Mouse (Mus musculus): Measurements from ENCODE around the gene Ciao2b.

Ciao2b gene

DNA sequence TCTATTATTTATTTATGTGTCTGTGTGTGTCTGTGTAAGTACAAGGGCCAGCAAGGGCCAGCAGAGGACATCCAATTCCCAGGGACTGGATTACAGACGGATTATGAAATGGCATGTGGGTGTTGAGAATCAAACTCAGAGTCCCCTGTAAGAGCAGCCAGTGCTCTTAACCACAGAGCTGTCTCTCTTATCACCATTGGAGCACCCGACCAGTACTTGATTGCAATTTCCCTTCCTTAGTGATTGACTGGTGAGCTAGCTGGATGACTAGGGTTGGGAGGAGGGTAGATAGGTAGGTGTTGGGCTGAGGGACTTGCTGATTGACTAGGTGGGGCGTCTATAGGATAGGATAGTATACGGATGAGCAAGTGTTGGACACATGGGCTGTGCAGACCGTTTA lies 21.0 kb downstream of the Ciao2b start:
- no peak for DNase-seq (ENCODE audit: low spot score in 2 of 2)

DNA sequence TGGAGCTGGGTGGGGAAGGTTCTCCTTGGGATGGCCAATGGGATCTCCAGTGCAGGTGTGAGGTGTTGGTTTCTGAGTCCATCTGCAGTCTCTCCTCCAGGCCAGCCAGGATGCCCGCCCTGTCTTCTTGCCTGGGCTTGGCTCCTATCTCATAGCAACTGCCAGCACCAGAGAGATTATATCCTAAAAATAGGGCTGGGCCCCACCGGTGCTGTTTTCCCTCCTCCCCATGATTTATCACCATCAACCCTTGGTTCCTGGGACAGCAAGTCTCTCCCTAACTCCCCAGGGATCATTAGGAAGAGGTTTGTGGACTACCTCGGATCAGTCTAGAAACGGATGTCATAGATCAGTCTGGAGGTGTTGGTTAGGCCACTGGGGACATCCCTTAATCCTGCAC lies 28.6 kb downstream of the Ciao2b start:
- DNase-seq (ENCODE audit: low spot score in 2 of 2) = no peak

DNA sequence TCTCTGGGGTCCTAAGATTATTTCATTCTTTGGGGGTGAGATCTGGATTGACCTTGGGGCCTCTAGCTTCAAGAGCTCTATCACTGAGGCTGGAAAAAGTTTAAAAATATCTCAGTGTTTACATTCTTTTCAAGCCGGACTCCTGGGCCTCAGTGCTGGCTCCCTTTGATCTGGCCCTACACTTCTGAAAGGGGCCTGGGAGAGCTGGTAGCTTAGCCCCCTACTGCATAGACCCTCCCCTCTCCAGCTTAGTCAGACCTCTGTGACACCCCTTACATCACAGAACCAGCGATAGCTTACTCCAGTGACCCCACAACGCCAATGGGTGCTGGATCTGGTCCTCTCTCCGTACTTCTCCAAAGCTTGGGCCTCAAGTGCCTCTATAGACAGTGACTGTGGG lies 30.2 kb downstream of the Ciao2b start:
- no peak for DNase-seq (ENCODE audit: low spot score in 2 of 2)

DNA sequence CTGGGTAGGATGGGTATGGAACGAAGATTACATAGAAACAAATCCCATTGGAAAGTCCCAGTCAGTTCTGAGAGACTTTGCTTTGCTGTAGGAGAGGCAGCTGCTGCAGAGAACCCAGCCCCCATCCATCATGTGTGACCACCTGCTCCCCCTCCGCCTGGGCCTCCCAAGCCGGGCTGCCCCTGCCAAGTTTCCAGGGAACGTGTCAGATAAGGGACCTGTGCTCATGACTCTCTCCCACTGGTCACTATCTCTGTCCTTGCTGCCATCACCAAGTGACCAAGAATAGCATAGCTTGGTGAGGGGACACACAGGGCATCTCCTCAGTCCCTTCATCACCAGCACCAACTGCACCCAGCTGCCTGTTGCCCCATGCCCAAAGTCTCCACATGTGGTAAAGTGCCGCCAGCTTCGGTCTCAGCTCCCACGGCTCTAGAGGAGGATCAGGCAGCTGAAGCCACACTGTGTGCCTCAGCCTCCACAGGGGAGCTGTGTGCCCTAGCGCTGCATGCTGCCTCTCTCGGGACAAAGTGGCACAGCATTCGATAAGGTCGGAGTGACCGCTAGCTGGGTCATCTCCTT lies 31.5 kb downstream of the Ciao2b start:
- no peak for DNase-seq (ENCODE audit: low spot score in 2 of 2)

DNA sequence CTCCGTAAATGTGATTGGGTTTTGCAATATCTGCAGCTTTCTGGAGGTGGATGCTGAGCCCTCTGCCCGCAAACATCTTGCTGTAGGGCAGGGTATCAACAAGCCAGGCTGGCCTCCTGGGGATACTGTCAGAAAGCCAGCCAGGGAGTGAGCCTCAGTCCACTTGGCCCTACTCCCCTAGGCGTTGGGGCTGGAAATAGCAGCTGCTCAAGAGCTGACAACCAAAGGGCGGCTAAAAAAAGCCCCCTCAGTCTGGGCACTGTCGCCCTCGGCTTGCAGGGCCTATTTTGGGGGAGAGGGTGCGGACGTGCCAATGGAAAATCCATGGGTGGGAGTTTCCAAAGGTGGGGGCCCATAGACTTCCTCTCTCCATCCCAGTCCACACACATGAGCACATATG lies 32.5 kb downstream of the Ciao2b start:
- DNase-seq (ENCODE audit: low spot score in 2 of 2) = no peak

GRCm38 (mm10) chr8:104607944-104608343 lies 33.8 kb downstream of the Ciao2b start:
- DNase-seq (ENCODE audit: low spot score in 2 of 2) = no peak

GRCm38 (mm10) chr8:104606329-104606728 lies 35.4 kb downstream of the Ciao2b start:
- no peak for DNase-seq (ENCODE audit: low spot score in 2 of 2)

- no peak for DNase-seq (ENCODE audit: low spot score in 2 of 2)
Measured at GRCm38 (mm10) chr8:104603245-104603593, 38.5 kb downstream of the Ciao2b start.

- DNase-seq (ENCODE audit: low spot score in 2 of 2) = peak; percentile 70 to 78
Measured at GRCm38 (mm10) chr8:104602468-104603244, 39.1 kb downstream of the Ciao2b start.

DNA sequence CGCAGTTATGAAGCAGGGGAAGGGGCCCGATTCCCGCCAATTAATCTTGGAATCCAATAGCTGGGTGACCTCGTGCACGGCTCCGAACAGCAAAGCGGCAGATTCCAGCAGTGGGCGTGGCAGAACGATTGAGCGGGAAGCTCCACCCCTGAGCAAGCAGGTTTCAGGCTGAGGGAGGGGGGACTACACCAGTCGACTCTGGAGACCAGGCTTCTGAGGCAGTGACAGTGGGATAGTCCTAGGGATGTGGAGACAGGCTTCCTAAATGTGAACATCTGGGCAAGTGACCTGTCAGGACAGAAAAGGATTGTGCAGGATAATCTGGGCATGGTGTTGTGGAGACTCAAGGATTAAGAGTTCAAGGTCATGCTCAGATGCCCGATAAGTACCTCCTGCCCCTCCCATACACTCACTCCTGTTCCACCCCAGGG lies 39.8 kb downstream of the Ciao2b start:
- no peak for DNase-seq (ENCODE audit: low spot score in 2 of 2)

DNA sequence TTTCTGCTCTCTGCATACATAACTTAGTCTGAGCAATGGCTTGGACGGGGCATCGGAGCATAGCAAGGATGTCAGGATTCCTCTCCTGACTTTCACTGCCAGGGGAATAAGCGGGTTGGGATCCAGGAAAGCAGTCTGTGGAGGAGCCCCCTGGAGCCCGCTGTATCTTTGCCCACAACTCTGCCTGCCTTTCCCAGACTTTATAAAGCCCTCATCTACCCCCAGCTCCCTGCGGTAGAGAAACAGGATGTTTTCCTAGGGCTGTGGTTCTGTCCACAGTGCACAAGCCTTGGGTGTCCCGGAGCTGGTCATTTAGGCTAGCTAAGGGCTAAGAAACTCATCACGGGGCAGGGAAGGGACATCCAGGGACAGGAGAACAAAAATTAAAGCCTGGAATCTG lies 40.4 kb downstream of the Ciao2b start:
- no peak for DNase-seq (ENCODE audit: low spot score in 2 of 2)

GRCm38 (mm10) chr8:104598496-104598895 lies 43.3 kb downstream of the Ciao2b start:
- no peak for DNase-seq (ENCODE audit: low spot score in 2 of 2)

DNA sequence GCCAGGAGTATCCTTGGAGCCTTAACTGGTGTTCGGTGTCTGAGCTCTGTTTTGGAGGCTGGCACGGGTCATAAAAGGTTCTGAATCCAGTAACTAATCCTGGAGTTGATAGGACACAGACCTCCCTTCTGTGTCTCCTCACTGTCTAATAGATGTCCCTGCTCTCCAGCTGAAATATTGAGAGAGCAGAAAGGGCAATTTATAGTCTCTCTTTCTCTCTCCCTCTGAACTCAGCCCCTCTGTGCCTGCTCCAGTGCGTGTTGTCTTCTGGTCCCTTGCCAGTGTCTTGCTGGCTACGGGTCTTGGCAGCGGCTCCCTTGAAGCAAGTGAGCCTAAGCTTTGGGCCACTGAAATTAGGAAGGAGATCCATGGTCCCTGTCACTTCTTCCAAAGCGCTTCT lies 44.1 kb downstream of the Ciao2b start:
- DNase-seq (ENCODE audit: low spot score in 2 of 2) = no peak

- no peak for DNase-seq (ENCODE audit: low spot score in 2 of 2)
Measured at GRCm38 (mm10) chr8:104595773-104596536, 45.8 kb downstream of the Ciao2b start.

DNA sequence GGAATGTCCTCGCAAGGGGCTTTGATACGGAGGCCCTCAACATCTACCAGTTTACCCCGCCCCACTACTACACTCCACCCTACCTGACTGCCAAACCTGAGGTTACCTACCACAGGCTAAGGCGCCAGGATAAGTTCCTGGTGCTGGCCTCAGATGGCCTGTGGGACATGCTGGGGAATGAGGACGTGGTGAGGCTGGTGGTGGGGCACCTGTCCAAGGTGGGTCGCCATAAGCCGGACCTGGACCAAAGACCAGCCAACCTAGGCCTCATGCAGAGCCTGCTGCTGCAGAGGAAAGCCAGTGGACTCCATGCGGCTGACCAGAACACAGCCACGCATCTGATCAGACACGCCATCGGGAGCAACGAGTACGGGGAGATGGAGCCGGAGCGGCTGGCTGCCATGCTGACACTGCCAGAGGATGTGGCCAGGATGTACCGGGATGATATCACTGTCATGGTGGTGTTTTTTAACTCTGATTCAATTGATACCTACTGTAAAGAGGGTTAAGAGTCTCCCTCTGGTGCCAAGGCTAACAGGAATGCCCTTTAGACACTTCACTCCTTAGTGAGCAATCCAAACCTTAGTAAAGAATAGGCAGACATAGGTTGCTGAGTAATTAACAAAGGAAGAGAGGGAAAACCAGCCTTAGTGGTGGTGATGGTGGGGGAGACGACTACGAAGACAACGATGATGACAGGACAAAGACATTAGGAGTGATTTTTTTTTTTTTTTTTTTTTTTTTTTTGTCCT lies 47.0 kb downstream of the Ciao2b start:
- DNase-seq (ENCODE audit: low spot score in 2 of 2) = no peak

DNA sequence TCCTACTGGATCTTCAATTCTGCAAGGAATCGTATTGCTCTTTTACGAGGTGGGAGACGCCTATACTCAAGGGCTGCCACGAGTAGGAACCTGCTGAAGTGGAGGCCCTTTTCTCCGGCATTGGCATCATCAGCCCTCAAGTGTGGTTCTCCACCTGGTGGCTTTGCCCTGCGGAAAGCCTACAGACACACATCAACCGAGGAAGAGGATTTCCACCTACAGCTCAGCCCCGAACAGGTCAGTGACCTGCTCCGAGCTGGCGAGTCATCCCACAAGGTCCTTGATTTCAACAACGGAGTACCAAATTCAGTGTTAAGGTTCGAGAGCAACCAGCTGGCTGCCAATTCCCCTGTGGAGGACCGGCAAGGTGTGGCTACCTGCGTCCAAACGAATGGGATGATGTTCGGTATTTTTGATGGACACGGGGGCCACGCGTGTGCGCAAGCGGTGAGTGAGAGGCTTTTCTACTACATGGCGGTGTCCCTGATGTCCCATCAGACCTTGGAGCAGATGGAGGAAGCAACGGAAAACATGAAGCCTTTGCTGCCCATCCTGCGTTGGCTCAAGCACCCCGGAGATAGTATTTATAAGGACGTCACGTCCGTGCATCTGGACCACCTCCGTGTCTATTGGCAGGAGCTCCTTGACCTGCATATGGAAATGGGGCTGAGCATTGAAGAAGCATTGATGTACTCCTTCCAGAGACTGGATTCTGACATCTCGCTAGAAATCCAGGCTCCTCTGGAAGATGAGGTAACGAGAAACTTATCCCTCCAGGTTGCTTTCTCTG lies 48.0 kb downstream of the Ciao2b start:
- DNase-seq (ENCODE audit: low spot score in 2 of 2) = no peak

DNA sequence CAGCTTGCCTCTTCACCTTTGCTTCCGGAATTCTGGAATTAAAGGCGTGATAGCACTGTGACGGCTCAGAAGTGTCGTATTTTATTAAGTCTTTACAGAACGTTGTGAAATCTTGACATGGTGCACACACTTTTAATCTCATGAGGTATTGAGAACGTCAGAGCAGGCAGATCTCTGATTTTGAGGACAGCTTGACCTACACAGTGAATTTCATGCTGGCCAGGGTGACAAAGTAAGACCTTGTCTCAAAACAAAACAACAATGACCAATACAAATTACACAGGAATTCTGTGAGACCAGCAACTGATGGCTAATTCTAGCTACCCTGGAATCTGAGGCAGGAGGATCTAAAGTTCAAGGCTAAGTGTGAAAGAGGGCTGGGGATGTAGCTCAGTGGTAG lies 49.2 kb downstream of the Ciao2b start:
- DNase-seq (ENCODE audit: low spot score in 2 of 2) = no peak

DNA sequence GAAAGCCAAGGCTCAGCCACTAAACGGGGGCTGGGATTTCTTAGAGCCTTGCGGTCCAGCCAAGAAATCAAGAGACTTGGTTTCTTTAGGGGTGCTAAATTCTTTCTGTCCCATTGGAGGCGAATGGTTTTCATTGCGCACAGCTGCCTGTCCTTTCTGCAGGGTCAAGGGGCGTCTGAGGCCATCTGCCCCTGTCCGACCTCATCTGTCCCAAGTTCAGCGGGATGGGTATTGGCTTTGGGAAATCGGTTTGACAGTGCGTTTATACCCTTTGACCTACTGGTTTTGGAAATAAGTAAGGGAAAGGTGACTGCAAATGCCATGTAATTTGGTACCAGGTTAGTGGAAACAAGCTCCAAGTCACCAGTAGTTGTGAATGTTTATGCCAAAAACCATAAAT lies 49.9 kb downstream of the Ciao2b start:
- DNase-seq (ENCODE audit: low spot score in 2 of 2) = no peak

DNA sequence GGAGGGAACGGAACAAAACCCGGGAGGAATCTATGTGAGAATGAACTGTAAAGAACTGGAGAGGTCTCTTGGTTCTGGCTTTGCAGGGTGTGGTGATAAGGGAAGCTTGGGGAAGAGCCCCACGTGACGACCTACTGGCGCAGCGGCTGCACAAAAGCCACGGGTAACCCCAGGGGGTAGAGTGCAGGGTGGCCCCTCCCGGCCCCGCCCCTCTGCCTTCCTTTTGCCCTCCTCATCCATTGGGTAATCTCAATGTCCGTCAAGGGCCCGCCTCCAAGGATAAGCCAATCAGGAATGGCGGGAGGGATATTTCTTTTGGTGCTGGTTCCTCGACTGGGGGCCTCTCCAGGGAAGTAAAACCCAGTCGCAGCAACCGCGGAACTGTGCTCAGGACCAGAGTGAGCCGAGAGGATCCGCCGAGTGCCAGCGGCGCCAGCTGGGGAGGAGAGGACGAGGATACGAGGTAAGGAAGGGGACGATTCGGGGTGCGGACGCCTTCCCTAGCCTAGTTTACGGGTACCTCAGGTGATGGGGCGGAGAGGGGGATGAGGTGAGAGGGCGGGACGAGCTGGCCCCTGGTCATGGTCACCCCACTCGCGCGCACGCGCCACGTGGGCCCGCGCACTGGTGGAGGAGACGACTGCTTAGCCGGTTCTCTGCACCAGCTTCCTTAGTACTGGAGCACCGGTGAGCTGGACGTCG lies 50.5 kb downstream of the Ciao2b start, which contains the start of gene Pdp2:
Pdp2 (plus strand) TSS at position 319 of the 702 bp plus-strand sequence.
- DNase-seq (ENCODE audit: low spot score in 2 of 2) = peak; percentile 89 to 91

DNA sequence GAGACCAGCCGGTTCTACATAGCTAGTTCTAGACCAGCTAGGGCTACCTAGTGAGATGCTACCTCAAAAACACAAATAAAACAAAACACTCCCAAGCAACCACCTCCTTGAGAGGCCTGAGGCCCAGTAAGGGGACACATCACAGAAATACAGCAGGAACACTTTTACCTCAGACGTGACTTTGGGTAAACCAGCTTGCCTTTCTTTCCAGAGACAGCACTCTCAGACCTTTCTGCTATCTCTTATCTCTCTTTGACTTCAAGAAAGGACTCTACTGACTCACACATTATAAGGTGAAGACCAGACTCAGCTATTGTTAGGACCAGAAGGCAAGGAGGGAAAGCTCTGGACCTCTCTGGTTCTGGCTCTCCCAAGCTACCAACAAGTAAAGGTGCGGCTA lies 51.5 kb downstream of the Ciao2b start:
- DNase-seq (ENCODE audit: low spot score in 2 of 2) = no peak
